Mouse (Mus musculus) CD4-positive, CD25-positive, alpha-beta regulatory T cell, adult 2 months (primary cell): ENCODE results near the gene Gm48551.
A peak's percentile ranks its signal among the peaks of the same experiment; 100 is the strongest.

Source experiments
- DNase-seq: peaks from one replicate; pipeline ENCODE4 v3.0.0-alpha.2; 2012; ENCODE audit warnings: low read depth, low spot score

Gene Gm48551

DNA sequence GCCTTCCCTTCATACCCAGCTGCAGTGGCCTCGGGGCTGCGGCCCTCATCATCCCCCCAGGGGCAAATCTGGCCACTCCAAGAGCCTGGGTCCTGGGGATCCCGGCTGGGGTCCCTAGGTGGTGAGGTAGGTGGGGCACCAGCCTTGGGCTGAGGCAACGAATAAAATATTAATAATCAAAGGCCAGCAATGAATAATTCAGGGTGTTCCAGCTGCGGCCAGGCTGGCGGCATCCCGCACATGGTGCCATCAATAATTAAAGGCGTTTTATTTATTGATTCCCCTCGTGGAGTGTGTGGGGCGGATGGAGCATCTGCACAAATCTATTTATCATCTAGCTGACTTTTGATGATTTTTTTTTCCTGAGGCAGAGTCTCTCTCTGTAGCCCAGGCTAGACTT, 19.2 kb downstream of the Gm48551 start:
- DNase-seq = no peak

GRCm38 (mm10) chr10:81404082-81404481, 19.8 kb downstream of the Gm48551 start:
- no peak for DNase-seq

GRCm38 (mm10) chr10:81404720-81405119, 20.5 kb downstream of the Gm48551 start:
- peak; percentile 56 for DNase-seq

- peak; percentile 85 for DNase-seq
These were observed 21.4 kb downstream of the Gm48551 start for GRCm38 (mm10) chr10:81405588-81406201.

DNA sequence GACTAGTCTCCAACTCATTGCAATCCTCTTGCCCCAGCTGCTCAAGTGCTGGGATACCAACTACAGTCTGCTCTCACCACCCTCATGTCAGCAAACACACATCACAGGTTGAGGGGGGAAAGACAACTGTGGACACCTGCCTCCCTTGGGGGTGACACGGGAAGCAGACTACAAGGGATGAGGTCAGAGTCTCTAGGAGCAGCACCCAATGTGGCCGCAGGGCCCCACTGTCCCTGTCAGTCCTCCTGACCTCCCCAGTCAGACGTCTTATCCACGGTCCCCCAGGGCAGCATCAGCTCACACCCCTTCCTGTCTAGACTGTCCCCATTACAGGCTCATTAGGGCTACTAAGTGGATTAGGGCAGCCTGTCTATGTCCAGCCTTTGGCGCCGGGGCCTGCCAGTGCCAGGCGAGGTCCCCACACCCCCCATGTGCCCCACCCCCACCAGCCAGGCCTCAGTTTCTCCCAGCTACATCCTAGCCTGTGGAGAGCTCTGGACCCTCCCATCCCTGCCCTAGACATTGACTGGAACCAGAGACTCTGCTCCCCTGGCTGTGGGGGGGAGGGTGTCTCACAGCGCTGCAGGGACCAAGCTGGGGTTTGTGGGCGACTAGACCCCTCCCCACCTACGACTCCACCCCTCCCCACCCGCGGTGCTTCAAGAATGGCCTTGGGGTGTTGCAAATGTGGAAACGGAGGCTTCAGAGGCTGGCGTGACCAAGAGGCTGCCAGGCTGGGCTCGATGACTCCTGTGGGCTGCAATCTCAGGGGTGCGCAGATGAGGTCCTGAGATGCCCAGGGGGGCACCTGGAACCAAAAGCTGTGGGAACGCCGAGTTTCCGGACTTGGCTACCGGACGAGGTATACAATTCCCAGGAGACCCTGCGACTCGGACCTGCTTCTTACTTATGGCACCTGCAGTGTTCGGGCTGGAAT, 22.5 kb downstream of the Gm48551 start:
- no peak for DNase-seq

DNA sequence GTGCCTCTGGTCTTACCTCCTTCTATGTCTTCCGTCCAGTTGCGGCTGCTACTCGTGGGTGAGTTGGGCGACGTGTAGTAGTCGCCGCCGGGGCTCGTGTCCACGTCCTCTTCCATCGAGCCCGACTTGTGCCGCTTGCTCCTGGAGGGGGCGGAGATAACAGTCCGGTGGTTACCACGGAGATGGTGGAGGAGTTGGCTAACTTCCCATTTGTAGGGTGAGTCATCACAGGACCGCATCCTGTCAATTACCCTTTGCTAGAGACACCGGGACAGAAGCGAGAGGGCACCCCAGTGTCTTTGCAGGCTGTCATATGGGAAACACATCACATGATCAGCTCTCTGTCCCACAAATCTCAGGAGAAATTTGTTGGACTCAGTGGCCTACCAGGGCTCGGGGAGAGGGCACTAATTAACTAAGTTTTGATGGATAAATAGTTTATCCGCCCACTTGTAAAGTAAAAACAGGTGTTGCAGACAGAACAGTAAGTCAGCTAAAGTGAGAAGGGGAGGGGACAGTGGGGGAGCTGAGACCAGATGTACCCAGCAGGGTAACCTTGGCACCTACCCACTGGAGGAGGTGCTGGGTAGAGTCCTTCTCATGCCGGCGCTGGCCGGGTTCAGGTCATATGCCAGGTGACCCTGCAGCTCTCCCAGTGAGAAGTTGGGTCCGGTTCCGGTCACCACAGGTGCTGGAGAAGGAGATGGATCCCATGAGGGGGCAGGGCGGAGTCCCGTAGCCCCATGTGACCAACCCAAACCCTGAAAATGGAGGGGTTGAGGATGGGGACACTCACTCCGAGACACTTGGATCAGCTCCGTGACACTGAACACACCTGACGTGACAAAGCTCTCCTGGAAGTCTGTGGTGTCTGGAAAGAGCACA, 23.5 kb downstream of the Gm48551 start:
- DNase-seq = peak; percentile 78

GRCm38 (mm10) chr10:81408424-81408729, 24.1 kb downstream of the Gm48551 start:
- no peak for DNase-seq

DNA sequence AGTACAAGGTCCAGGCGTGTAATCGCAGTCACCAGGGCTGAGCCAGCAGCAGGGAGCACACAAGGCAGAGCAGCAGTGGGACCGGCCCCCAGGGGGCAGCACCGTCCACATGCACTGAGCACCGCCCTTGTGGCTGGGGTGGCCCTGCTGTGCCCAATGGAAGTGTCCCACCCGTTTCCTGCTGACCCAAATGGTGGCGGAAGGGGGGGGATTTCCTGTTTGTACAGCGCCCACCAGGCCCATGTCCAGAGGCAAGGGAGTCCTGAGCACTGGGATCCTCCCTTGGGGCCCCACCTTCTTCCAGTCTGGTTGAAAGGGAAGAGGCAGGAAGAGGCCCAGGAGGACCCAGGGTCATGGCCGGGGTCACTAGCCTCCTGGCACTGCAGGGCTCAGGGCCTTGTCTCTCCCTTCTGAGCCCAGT, 24.6 kb downstream of the Gm48551 start:
- DNase-seq = peak; percentile 89

DNA sequence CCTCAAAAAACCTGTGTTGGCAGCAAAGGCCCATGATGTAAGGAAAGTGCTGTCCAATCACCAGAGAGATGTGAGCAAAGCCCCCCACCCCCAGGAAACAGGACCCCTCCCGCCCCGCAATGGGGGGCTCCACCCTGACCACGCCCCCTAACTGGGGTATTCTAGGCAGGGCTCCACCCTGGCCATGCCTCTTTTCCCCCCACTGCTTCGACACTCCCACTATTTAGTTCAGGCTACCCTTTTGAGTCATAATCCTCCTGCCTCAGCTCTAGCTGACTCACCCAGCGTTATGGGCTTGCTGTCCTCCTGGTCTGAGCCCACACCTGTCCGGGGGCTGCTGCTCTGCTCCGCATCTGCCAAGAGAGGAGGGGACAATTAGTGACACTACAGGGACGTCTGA, 25.1 kb downstream of the Gm48551 start:
- DNase-seq = no peak

DNA sequence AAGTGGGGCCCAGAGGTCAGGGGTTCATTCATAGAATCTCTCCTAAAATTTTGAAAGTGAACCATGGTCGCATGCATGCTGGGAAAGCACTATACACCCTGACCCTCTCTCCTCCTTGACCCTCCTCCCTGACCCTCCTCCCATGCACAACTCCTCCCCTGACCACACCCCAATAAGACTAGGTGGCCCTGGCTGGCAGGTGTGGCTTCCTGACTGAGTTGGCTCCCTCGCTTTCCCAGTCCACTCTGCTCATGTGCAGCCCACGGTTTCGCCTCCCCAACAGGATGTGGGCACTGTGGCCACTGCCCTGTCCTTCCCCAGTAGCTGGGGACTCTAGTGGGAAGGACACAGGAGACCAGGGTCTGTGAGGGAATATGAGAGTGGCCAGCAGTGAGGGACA, 26.1 kb downstream of the Gm48551 start:
- no peak for DNase-seq

GRCm38 (mm10) chr10:81410981-81411380, 26.7 kb downstream of the Gm48551 start:
- DNase-seq = no peak

DNA sequence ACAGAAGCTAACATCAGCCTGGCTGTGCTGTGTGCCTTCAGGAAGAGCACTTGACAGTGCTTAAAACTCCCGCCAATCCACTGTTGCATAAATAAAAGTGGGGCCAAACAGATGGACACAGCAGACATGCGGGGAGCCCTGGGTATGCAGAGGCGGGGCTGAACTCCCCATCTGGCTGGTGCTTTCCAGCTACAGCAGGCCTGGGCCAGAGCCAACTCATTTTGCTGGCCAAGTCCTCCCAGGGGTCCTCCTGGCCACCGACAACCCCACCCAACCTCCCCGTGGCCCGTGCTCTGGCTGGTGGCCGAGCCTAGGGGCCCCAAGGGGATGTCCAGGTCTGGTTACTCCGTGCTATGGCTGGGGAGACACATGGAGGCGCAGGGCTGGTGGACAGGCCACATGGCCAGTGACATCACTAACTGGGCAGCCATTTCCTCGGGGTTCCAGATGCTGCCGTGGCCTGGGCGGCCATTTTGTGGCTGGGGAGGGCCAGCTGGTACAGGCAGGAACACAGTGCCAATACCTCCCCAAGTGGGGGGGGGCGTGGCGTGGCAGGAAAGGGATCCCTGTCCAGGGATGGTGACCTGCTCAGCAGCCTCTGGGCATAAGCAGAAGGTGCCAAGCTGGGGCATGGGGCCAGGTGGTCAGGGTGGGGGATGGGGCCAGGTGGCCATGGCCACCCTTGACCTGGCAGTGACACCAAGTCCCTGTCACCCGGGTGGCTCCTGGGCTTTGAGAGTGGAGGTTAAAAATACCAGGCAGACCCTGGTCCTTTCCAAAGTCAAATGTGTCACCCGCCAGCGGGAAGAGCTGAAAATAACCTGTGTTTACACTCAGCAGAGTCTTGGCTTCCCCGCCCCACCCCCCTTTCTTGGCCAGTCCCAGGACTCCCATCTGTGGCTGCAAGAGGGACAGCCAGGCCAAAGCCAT, 27.5 kb downstream of the Gm48551 start:
- no peak for DNase-seq

GRCm38 (mm10) chr10:81412586-81413309, 28.5 kb downstream of the Gm48551 start:
- no peak for DNase-seq

DNA sequence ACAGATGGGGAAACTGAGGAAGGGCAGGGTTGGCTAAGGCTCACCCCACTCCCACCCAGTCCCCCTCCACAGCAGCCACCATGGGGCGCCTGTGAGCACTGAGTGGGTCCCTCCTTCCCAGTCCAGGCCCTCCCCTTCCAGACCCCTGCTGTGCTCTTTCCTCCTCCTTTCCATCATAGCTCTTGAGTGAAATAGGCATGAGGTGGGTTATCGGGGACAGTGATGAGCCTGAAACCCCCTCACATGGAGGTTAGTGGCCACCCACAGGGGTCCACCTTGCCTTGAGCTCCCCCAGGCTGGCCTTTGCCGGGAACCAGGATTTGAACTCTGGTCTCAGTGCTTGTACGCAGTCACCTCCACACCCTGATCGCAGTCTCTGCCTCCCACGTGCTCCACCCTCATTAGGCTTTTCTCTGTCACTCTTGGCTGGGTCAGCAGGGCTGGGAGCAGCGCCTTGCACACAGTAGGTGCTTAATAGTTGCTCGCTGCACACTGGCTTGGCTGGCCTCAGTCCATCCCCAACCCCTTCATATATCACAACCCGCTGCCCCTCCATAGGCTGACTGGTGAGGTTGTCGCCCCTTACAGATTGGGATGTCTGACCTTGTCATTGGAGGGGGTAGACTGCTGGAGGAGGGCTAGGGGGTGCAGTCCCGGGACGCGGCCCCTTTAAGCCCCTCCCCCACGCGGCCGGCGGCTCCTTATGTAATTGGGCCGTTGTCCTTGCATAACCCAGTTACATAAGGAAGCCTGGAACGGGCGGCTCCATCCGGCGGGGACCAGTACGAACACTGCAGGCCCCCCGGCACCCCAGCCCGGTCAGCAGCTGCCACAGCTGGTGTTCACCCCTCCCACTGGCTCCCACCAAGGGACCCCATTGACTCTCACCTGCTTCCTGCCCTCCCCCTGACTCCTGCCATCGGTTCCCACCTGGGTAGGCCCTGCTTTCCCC, 29.3 kb downstream of the Gm48551 start:
- no peak for DNase-seq

GRCm38 (mm10) chr10:81414682-81415081, 30.4 kb downstream of the Gm48551 start:
- no peak for DNase-seq

- no peak for DNase-seq
These were observed 30.9 kb downstream of the Gm48551 start for GRCm38 (mm10) chr10:81415146-81415545.

GRCm38 (mm10) chr10:81415549-81416310, 31.5 kb downstream of the Gm48551 start:
- DNase-seq = no peak

- no peak for DNase-seq
These were observed 32.4 kb downstream of the Gm48551 start for GRCm38 (mm10) chr10:81416581-81417226.
